Mouse (Mus musculus): ENCODE results near the gene Fbxl7. TPM values are rescaled to one million over a fixed set of nuclear protein-coding genes. Genes with fewer than 3 reads are reported as not detected.

Gene Fbxl7
- polyA plus RNA-seq, 1 experiment from 2014 or later = 24.1 TPM

GRCm38 (mm10) chr15:26566076-26566475 is 329.3 kb downstream of the Fbxl7 start:
- Histone ChIP-seq H3K27ac (ENCODE audit: low read depth, low read length) (no peak overlapping the region), H3K9ac (ENCODE audit: low read depth, low read length) (no peak overlapping the region), H3K27me3 (ENCODE audit: control insufficient read depth, insufficient read depth, low read length) (no peaks in the 10 kb centered on the region), H3K9me3 (ENCODE audit: control insufficient read depth, low read length) (no peaks in the 10 kb centered on the region), H3K36me3 (ENCODE audit: control insufficient read depth, insufficient read depth, low read length) (no peaks in the 10 kb centered on the region), H3K4me1 (ENCODE audit: control insufficient read depth, insufficient read depth, low read length) (no peaks in the 10 kb centered on the region), H3K4me2 (replicated peaks; ENCODE audit: low read depth, low read length) (no peak overlapping the region), H3K4me3 (ENCODE audit: low read length) (no peak overlapping the region)
- ATAC-seq (ENCODE audit: low FRiP score, low TSS enrichment) = no peak
- WGBS = 52% methylated on average over 2 of the region's 2 CpGs

- Histone ChIP-seq H3K27ac (ENCODE audit: low read depth, low read length) (no peak overlapping the region), H3K4me3 (ENCODE audit: low read length) (no peak overlapping the region), H3K9me3 (ENCODE audit: control insufficient read depth, low read length) (no peaks in the 10 kb centered on the region; the same call in 1 of the 2 replicates), H3K27me3 (ENCODE audit: control insufficient read depth, insufficient read depth, low read length) (no peaks in the 10 kb centered on the region), H3K9ac (ENCODE audit: low read depth, low read length) (no peak overlapping the region), H3K36me3 (ENCODE audit: control insufficient read depth, insufficient read depth, low read length) (peaks cover 5% of the 10 kb centered on the region; the same call in 1 of the 2 replicates), H3K4me2 (replicated peaks; ENCODE audit: low read depth, low read length) (no peak overlapping the region), H3K4me1 (ENCODE audit: control insufficient read depth, insufficient read depth, low read length) (no peaks in the 10 kb centered on the region)
- ATAC-seq (ENCODE audit: low FRiP score, low TSS enrichment) = no peak
- WGBS = 78% methylated on average over 10 of the region's 10 CpGs
Observed at GRCm38 (mm10) chr15:26553620-26554019, 341.8 kb downstream of the Fbxl7 start.

DNA sequence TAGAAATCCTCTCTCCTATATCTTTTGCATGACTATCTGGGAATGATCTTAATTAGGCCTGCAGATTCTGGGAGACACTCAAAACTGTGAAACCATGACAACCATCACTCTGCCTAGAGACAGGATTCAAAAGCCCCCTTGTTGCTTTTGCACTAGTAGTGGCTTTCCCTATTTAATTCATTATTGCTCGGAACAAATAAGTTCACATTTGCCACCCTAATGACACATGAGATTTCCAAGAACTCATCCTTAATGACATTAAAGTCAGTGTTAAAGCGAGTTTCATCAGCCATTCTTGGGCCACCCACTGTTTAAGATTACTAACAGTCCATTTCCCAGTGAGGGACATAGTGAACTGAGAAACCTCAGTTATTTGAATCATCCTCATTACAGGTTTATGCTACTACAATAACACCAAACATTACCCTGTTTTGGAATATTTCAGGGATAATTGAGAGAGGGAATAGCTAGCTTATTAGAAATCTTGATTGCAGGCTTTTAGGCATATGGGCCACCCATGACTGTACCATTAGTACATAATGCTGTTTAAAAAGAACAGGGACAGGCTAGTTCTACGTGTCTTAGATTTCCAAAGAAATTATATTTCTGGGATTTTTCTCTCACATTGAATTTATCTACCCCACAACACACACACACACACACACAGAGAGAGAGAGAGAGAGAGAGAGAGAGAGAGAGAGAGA is 361.2 kb downstream of the Fbxl7 start:
- ATAC-seq (ENCODE audit: low FRiP score, low TSS enrichment) = no peak

DNA sequence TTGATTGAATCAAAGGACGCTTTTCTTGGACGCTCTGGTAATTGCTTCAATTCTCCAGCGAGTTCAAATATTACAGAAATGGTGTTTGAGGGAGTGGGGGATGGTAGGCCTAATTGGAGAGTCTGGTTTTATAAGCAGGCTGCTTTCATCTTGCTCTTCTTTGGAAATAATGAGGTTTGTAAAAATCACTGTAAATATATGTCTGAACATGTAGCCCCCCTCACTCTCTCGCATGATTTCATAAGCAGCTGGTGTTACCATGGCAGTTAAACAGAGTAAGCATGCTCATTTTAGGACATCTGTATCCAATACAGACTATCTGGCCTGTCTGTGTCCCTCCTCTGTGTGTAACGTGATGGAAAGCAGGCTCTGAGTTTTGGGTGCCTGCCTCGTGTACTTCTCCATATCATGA is 376.2 kb downstream of the Fbxl7 start:
- Histone ChIP-seq H3K4me2 (replicated peaks; ENCODE audit: low read depth, low read length) (no peak overlapping the region), H3K4me3 (ENCODE audit: low read length) (no peak overlapping the region), H3K9ac (ENCODE audit: low read depth, low read length) (no peak overlapping the region), H3K27me3 (ENCODE audit: control insufficient read depth, insufficient read depth, low read length) (no peaks in the 10 kb centered on the region), H3K36me3 (ENCODE audit: control insufficient read depth, insufficient read depth, low read length) (no peaks in the 10 kb centered on the region), H3K4me1 (ENCODE audit: control insufficient read depth, insufficient read depth, low read length) (no peaks in the 10 kb centered on the region), H3K9me3 (ENCODE audit: control insufficient read depth, low read length) (no peaks in the 10 kb centered on the region), H3K27ac (ENCODE audit: low read depth, low read length) (no peak overlapping the region)
- ATAC-seq (ENCODE audit: low FRiP score, low TSS enrichment) = no peak
- 82% methylated on average over 6 of the region's 6 CpGs for WGBS

More for the DNA sequence above, 361.2 kb downstream of the Fbxl7 start:
- Histone ChIP-seq H3K4me2 (replicated peaks; ENCODE audit: low read depth, low read length) (no peak overlapping the region), H3K9me3 (ENCODE audit: control insufficient read depth, low read length) (no peaks in the 10 kb centered on the region), H3K9ac (ENCODE audit: low read depth, low read length) (no peak overlapping the region), H3K36me3 (ENCODE audit: control insufficient read depth, insufficient read depth, low read length) (no peaks in the 10 kb centered on the region), H3K27me3 (ENCODE audit: control insufficient read depth, insufficient read depth, low read length) (no peaks in the 10 kb centered on the region), H3K4me3 (ENCODE audit: low read length) (no peak overlapping the region), H3K27ac (ENCODE audit: low read depth, low read length) (no peak overlapping the region), H3K4me1 (ENCODE audit: control insufficient read depth, insufficient read depth, low read length) (no peaks in the 10 kb centered on the region)
- WGBS = 74% methylated on average over 3 of the region's 3 CpGs

DNA sequence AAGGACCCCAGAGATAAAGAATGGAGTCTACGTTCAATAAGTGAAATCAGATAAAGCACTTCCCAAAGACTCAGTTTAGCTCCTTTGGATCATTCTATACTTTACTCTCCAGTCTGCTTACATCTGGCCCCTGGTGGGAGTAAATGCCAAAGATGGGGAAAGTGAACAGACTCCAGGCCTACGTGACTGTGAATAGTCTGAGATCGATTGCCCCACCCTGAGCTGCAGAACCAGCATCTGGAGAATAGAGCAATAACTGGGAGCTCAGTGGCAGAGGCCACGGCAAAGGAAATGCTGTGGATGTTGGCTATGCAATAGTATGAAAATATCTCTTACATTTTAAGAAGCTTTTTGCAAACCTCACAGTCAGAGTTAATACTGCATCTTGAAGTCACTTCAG is 394.4 kb downstream of the Fbxl7 start:
- no peak overlapping the region for H3K9ac ChIP-seq (ENCODE audit: low read depth, low read length)
- H3K9me3 ChIP-seq (ENCODE audit: control insufficient read depth, low read length) = no peaks in the 10 kb centered on the region
- 56% methylated on average over 4 of the region's 4 CpGs for WGBS
- H3K4me2 ChIP-seq (replicated peaks; ENCODE audit: low read depth, low read length) = no peak overlapping the region
- no peaks in the 10 kb centered on the region for H3K27me3 ChIP-seq (ENCODE audit: control insufficient read depth, insufficient read depth, low read length)
- H3K4me1 ChIP-seq (ENCODE audit: control insufficient read depth, insufficient read depth, low read length) = no peaks in the 10 kb centered on the region
- no peaks in the 10 kb centered on the region for H3K36me3 ChIP-seq (ENCODE audit: control insufficient read depth, insufficient read depth, low read length)
- ATAC-seq (ENCODE audit: low FRiP score, low TSS enrichment) = no peak
- no peak overlapping the region for H3K4me3 ChIP-seq (ENCODE audit: low read length)
- H3K27ac ChIP-seq (ENCODE audit: low read depth, low read length) = no peak overlapping the region

Data from kidney, embryonic 14.5 days (tissue).